Mouse (Mus musculus) cerebellum, adult 2 months (tissue): ENCODE results near the gene Vangl1. TPM values are rescaled to one million over a fixed set of nuclear protein-coding genes. Genes with fewer than 3 reads are reported as not detected.
"Not testable (repeated sequence)": the region's sequence is repeated elsewhere in the genome, so short reads cannot be mapped to it uniquely, and the experiment has no call there.

Experiments
- DNase-seq, 2 experiments: peaks; one replicate each; pipeline ENCODE4 v3.0.0; 2021
- H3K27ac ChIP-seq: fragments of 200-500 bp; 2 replicates; pipeline ENCODE4 v1.5.1; 2012; ENCODE audit warnings: low read length, control low read depth, inconsistent platforms; ENCODE audit not compliant: insufficient read depth
- H3K27me3 ChIP-seq: fragments of 200-500 bp; 2 replicates; pipeline ENCODE4 v1.6.1; 2012; ENCODE audit warnings: inconsistent platforms, mild to moderate bottlenecking, low read length, moderate library complexity; ENCODE audit not compliant: control insufficient read depth, insufficient read depth
- H3K4me1 ChIP-seq: fragments of 200-500 bp; 2 replicates; pipeline ENCODE4 v1.6.1; 2011; ENCODE audit warnings: low read length; ENCODE audit not compliant: control insufficient read depth, insufficient read depth
- H3K4me3 ChIP-seq: fragments of 200-500 bp; replicated peaks from 2 replicates; pipeline ENCODE3; 2011; ENCODE audit warnings: mild to moderate bottlenecking, low read depth, low read length, control low read depth; ENCODE audit not compliant: insufficient read depth
- CTCF ChIP-seq: fragments of 200-500 bp; IDR thresholded peaks from 2 replicates; pipeline ENCODE4 v1.5.1; 2011; ENCODE audit warnings: low read depth, mild to moderate bottlenecking, control low read depth, low read length, moderate library complexity, borderline replicate concordance; ENCODE audit not compliant: insufficient read depth
- POLR2A ChIP-seq: fragments of 200-500 bp; IDR thresholded peaks from 2 replicates; pipeline ENCODE4 v1.6.1; 2011; ENCODE audit warnings: low read length, control low read depth, borderline replicate concordance; ENCODE audit not compliant: insufficient read depth
- WGBS: fragments of 180-500 bp; shearing (Covaris S2); methylation state at CpG from one replicate; pipeline ENCODE4 v1.1.7; 2018; 5-methylcytosine and 5-hydroxymethylcytosine counted together
- polyA plus RNA-seq: library from polyadenylated mRNA; depleted of rRNA; stranded (reverse); fragments of >200 nt; gene quantifications from 2 replicates; pipeline ENCODE4 v1.2.3, GENCODE M21; 2012

Gene Vangl1
- polyA plus RNA-seq, 1 experiment: 6.8 TPM

DNA sequence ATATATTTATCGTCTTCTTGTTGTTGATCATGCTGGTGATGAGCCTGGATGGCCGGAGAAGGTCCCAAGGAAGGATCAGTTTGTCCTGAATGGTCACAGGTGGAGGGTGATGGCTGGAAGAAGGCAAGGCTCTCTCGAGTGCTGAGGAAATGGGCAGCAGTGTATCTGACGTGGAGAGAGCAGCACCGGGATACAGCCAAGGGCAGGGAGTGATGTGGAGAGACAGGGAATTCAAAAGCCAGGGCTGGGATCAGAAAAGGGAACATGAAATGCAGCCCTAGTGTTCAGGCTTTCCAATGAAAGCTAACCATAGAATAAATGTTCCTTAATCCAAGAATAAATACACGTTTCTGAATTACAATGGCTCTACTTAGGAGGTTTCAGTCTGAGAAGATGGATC, 4.4 kb upstream of the Vangl1 start:
- Histone ChIP-seq H3K4me3 (no peak overlapping the region), H3K4me1 (no peaks in the 10 kb centered on the region; the same call in 1 of the 2 replicates), H3K27ac (no peak overlapping the region), H3K27me3 (peaks cover 2% of the 10 kb centered on the region; the same call in 1 of the 2 replicates)
- DNase-seq: no peak
- no peak for TF ChIP-seq POLR2A
- TF ChIP-seq CTCF: no peak
- WGBS: 79% methylated on average over 6 of the region's 6 CpGs

DNA sequence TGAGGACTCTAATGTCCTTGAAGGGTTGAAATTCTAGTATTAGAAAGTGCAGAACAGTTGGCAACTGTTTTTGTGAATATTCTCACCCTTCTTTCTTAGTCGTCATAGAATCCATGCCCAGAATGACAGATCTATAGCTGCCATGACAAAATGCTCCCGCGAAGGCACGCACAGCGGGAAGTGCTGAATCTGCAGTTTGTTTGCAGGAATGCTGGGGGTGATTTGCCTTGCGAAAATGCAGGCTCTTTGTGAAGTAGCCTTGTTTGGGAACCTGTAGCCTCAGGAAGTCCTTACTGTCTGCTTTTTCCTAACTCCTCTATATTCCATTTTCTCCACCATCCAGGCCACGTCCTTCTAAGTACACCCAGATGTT, 951 bp upstream of the Vangl1 start:
- DNase-seq: no peak
- H3K4me3 ChIP-seq: no peak overlapping the region
- peaks cover 2% of the 10 kb centered on the region; the same call in 1 of the 2 replicates for H3K27me3 ChIP-seq
- no peaks in the 10 kb centered on the region; the same call in 1 of the 2 replicates for H3K4me1 ChIP-seq
- TF ChIP-seq CTCF (no peak), POLR2A (no peak)
- WGBS: 19% methylated on average over 7 of the region's 7 CpGs
- H3K27ac ChIP-seq: no peak overlapping the region

DNA sequence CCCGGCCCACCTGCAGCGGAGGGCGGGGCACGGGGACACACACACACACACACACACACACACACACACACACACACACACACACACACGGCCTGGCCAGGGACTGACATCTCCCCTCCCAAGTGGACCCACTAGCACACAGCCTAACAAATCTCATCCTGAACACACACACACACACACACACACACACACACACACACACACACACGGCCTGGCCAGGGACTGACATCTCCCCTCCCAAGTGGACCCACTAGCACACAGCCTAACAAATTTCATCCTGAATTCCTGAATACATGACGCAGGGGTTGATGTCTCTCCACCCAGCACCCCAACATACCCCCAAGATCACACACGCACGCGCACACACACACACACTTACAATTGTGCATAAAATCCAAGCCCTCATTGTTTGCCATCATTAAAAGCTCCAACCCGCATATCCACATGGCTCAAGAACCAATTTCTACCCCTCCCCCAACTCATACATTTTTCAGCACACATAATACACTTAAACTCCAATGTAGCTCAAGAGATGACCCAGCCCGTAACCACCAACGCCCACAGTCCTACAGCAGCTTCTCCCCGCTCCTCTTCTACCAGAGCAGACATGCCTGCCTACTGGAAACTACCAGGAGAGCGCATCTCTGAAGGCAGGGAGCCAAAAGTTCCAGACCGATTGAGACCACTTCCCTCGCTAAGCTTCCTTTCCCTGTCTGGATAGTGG, 403 bp upstream of the Vangl1 start:
- not testable (repeated sequence) for H3K4me3 ChIP-seq, H3K4me1 ChIP-seq, DNase-seq, H3K27ac ChIP-seq, H3K27me3 ChIP-seq
- WGBS: 5% methylated on average over 17 of the region's 17 CpGs

DNA sequence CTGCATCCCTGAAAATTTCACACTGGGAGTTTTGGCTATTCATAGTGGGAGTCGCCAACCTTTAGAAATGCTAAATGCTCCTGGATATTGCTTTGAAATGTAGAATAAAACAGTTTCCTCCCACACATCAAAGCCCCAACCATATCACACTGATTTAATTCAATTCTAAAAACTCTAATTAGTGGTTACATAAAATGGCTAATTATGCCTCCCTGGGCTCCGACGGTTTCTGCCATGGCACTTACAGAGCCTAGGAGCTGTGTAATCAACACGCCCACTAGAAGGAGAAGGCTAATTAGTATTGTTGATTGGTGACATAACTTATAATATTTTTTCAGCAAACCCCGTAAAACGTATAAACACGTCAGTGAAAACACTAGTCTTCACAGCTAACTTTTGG, 1.4 kb downstream of the Vangl1 start:
- no peak overlapping the region for H3K4me3 ChIP-seq
- DNase-seq: no peak
- TF ChIP-seq POLR2A: no peak
- no peak for TF ChIP-seq CTCF
- H3K4me1 ChIP-seq: no peaks in the 10 kb centered on the region; the same call in 1 of the 2 replicates
- H3K27me3 ChIP-seq: peaks cover 2% of the 10 kb centered on the region; the same call in 1 of the 2 replicates
- H3K27ac ChIP-seq: no peak overlapping the region
- WGBS: 16% methylated on average over 7 of the region's 7 CpGs

DNA sequence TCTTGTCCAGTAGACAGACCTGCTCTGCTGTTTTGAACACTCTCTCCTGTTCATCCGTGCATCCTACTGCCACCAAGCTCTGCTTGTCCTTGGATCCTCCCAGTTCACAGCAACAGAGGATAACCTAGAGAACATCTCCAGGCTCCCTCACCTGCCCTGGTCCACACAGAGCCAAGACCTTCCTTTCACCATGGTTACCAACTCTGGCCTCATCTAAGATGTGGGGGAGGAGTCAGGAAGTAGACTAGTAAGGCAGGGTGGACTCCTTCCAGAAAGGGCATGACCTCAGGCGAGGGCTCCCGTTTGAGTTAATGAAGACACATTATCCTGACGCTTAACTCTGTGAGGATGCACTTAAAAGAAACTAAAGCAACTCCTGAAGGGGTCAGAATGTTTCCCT, 4.5 kb downstream of the Vangl1 start:
- Histone ChIP-seq H3K4me3 (no peak overlapping the region), H3K4me1 (no peaks in the 10 kb centered on the region; the same call in 1 of the 2 replicates), H3K27ac (no peak overlapping the region), H3K27me3 (peaks cover 2% of the 10 kb centered on the region; the same call in 1 of the 2 replicates)
- 74% methylated on average over 4 of the region's 4 CpGs for whole genome bisulfite sequencing
- no peak for TF ChIP-seq POLR2A
- TF ChIP-seq CTCF: no peak
- DNase-seq: no peak

DNA sequence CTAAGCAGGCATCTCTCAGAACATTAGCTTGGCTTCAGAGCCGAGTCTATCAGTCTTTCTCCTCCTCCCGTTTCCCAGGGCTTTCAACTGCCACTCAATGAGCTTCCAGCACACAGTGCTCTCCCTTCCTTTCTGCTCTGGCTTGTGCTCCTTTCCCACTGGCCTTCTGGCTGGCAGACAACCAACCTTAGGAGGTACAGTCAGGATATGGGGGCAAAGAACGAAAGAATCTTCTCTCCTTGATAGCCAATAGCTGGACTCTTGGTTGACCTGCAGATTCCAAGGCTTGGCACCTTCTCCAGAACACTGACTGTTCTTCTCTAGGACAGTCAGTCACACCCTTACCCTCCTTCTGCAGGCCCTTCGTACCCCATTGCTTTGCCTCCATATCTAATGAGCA, 5.3 kb downstream of the Vangl1 start:
- H3K27ac ChIP-seq: no peak overlapping the region
- no peak overlapping the region for H3K4me3 ChIP-seq
- H3K27me3 ChIP-seq: no peaks in the 10 kb centered on the region; the same call in 1 of the 2 replicates
- TF ChIP-seq POLR2A (no peak), CTCF (no peak)
- H3K4me1 ChIP-seq: no peaks in the 10 kb centered on the region
- 55% methylated on average over 4 of the region's 4 CpGs for WGBS
- DNase-seq: no peak

DNA sequence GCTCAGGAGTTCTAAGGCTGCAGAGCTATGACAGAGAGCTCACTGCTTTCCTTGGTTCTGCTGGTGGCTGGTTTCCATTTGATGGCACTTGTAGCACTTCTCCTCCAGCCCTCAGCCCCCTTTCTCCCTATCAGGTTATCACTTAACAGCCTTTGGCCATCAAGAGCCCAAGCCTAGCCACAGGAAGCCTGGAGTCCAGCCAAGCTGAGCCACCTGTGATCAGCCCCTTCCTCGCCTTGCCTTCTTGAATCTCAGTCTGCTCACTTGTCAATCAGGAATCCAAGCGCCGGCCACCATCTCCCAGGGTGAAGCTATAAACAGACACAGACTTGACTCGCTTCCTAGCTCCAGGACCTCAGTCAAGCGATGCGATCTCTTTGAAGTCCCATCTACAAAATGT, 6.0 kb downstream of the Vangl1 start:
- no peak for DNase-seq
- no peak overlapping the region for H3K27ac ChIP-seq
- no peak for TF ChIP-seq CTCF
- 19% methylated on average over 6 of the region's 6 CpGs for WGBS
- no peaks in the 10 kb centered on the region; the same call in 1 of the 2 replicates for H3K27me3 ChIP-seq
- no peak overlapping the region for H3K4me3 ChIP-seq
- no peaks in the 10 kb centered on the region for H3K4me1 ChIP-seq

DNA sequence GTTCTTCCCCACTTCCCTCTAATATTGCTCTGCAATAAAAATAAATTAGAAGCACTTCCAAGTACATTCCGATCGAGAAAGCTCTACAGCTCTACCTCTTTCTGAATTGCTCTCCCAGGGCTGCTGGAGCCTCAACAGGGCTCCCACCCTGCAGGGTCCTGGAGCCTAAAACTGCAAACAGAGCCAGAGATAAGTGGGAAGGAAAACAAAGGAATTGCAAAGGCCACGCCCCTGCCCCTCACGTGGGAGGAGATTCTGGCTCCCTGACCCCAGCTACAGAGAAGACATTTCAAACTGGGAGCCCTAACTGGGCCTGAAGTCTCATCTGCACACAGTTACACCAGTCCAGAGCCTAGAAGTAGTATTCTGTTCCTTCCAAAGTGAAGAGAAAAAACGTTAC, 6.7 kb downstream of the Vangl1 start:
- Histone ChIP-seq H3K4me3 (no peak overlapping the region), H3K27me3 (no peaks in the 10 kb centered on the region), H3K27ac (no peak overlapping the region), H3K4me1 (no peaks in the 10 kb centered on the region)
- WGBS: 60% methylated on average over 5 of the region's 5 CpGs
- TF ChIP-seq CTCF (no peak), POLR2A (no peak)
- DNase-seq: no peak
